Mouse (Mus musculus): Measurements from ENCODE around the gene Lmf1. TPM values are rescaled to one million over a fixed set of nuclear protein-coding genes. Genes with fewer than 3 reads are reported as not detected.

Gene Lmf1
- polyA plus RNA-seq, 1 experiment from 2014 or later = 13.4 TPM

GRCm38 (mm10) chr17:25577263-25577662 is 1.6 kb upstream of the Lmf1 start:
- Histone ChIP-seq H3K27ac (no peak overlapping the region), H3K4me3 (ENCODE audit: inconsistent target) (no peak overlapping the region), H3K79me2 (ENCODE audit: inconsistent target) (no peaks in the 10 kb centered on the region), H3K36me3 (ENCODE audit: inconsistent target) (no peaks in the 10 kb centered on the region)
- 75% methylated on average over 5 of the region's 6 CpGs for WGBS (ENCODE audit: missing documents)

GRCm38 (mm10) chr17:25577702-25578101 is 1.2 kb upstream of the Lmf1 start:
- Histone ChIP-seq H3K27ac (no peak overlapping the region), H3K4me3 (ENCODE audit: inconsistent target) (no peak overlapping the region), H3K36me3 (ENCODE audit: inconsistent target) (no peaks in the 10 kb centered on the region), H3K79me2 (ENCODE audit: inconsistent target) (no peaks in the 10 kb centered on the region)
- WGBS (ENCODE audit: missing documents) = 69% methylated on average over 2 of the region's 2 CpGs

- peak overlapping the region; percentile 96 for H3K4me3 ChIP-seq (ENCODE audit: inconsistent target)
- H3K36me3 ChIP-seq (ENCODE audit: inconsistent target) = no peaks in the 10 kb centered on the region
- peak overlapping the region; percentile 54 for H3K27ac ChIP-seq
- WGBS (ENCODE audit: missing documents) = 9% methylated on average over 21 of the region's 21 CpGs
- H3K79me2 ChIP-seq (ENCODE audit: inconsistent target) = no peaks in the 10 kb centered on the region
These were observed 605 bp downstream of the Lmf1 start for GRCm38 (mm10) chr17:25579332-25580047.

- no peaks in the 10 kb centered on the region for H3K79me2 ChIP-seq (ENCODE audit: inconsistent target)
- no peak overlapping the region for H3K4me3 ChIP-seq (ENCODE audit: inconsistent target)
- H3K27ac ChIP-seq = no peak overlapping the region
- 96% methylated on average over 8 of the region's 8 CpGs for WGBS (ENCODE audit: missing documents)
- peaks cover 8% of the 10 kb centered on the region; the same call in 1 of the 2 replicates for H3K36me3 ChIP-seq (ENCODE audit: inconsistent target)
These were observed 3.2 kb downstream of the Lmf1 start for GRCm38 (mm10) chr17:25582076-25582475.

- H3K27ac ChIP-seq = no peak overlapping the region
- WGBS (ENCODE audit: missing documents) = 95% methylated on average over 4 of the region's 4 CpGs
- peaks cover 12% of the 10 kb centered on the region for H3K36me3 ChIP-seq (ENCODE audit: inconsistent target)
- no peaks in the 10 kb centered on the region for H3K79me2 ChIP-seq (ENCODE audit: inconsistent target)
- H3K4me3 ChIP-seq (ENCODE audit: inconsistent target) = no peak overlapping the region
These were observed 4.2 kb downstream of the Lmf1 start for GRCm38 (mm10) chr17:25583099-25583498.

- Histone ChIP-seq H3K79me2 (ENCODE audit: inconsistent target) (no peaks in the 10 kb centered on the region), H3K4me3 (ENCODE audit: inconsistent target) (no peak overlapping the region)
- WGBS (ENCODE audit: missing documents) = 30% methylated on average over 7 of the region's 8 CpGs
These were observed 5.0 kb downstream of the Lmf1 start for GRCm38 (mm10) chr17:25583858-25584257.

GRCm38 (mm10) chr17:25584646-25585045 is 5.8 kb downstream of the Lmf1 start:
- H3K36me3 ChIP-seq (ENCODE audit: inconsistent target) = peaks cover 19% of the 10 kb centered on the region
- no peak overlapping the region for H3K4me3 ChIP-seq (ENCODE audit: inconsistent target)
- WGBS (ENCODE audit: missing documents) = 97% methylated on average over 9 of the region's 9 CpGs
- no peaks in the 10 kb centered on the region for H3K79me2 ChIP-seq (ENCODE audit: inconsistent target)
- H3K27ac ChIP-seq = no peak overlapping the region

More at GRCm38 (mm10) chr17:25583858-25584257, 5.0 kb downstream of the Lmf1 start:
- Histone ChIP-seq H3K27ac (no peak overlapping the region), H3K36me3 (ENCODE audit: inconsistent target) (peaks cover 19% of the 10 kb centered on the region)

- Histone ChIP-seq H3K36me3 (ENCODE audit: inconsistent target) (peaks cover 19% of the 10 kb centered on the region), H3K79me2 (ENCODE audit: inconsistent target) (no peaks in the 10 kb centered on the region), H3K4me3 (ENCODE audit: inconsistent target) (no peak overlapping the region), H3K27ac (no peak overlapping the region)
- WGBS (ENCODE audit: missing documents) = 92% methylated on average over 6 of the region's 6 CpGs
These were observed 11.2 kb downstream of the Lmf1 start for GRCm38 (mm10) chr17:25590068-25590467.

- Histone ChIP-seq H3K36me3 (ENCODE audit: inconsistent target) (peaks cover 12% of the 10 kb centered on the region), H3K79me2 (ENCODE audit: inconsistent target) (no peaks in the 10 kb centered on the region), H3K27ac (no peak overlapping the region), H3K4me3 (ENCODE audit: inconsistent target) (no peak overlapping the region)
- WGBS (ENCODE audit: missing documents) = 89% methylated on average over 4 of the region's 4 CpGs
These were observed 12.1 kb downstream of the Lmf1 start for GRCm38 (mm10) chr17:25590985-25591384.

- peaks cover 10% of the 10 kb centered on the region; the same call in 1 of the 2 replicates for H3K36me3 ChIP-seq (ENCODE audit: inconsistent target)
- H3K4me3 ChIP-seq (ENCODE audit: inconsistent target) = no peak overlapping the region
- no peak overlapping the region for H3K27ac ChIP-seq
- WGBS (ENCODE audit: missing documents) = 100% methylated on average over 6 of the region's 6 CpGs
- H3K79me2 ChIP-seq (ENCODE audit: inconsistent target) = no peaks in the 10 kb centered on the region
These were observed 13.5 kb downstream of the Lmf1 start for GRCm38 (mm10) chr17:25592336-25592735.

GRCm38 (mm10) chr17:25593411-25594261 is 14.8 kb downstream of the Lmf1 start:
- no peak overlapping the region for H3K27ac ChIP-seq
- H3K79me2 ChIP-seq (ENCODE audit: inconsistent target) = no peaks in the 10 kb centered on the region
- 90% methylated on average over 22 of the region's 22 CpGs for WGBS (ENCODE audit: missing documents)
- H3K4me3 ChIP-seq (ENCODE audit: inconsistent target) = no peak overlapping the region
- peaks cover 2% of the 10 kb centered on the region; the same call in 1 of the 2 replicates for H3K36me3 ChIP-seq (ENCODE audit: inconsistent target)

GRCm38 (mm10) chr17:25595495-25595894 is 16.6 kb downstream of the Lmf1 start:
- H3K27ac ChIP-seq = no peak overlapping the region
- no peaks in the 10 kb centered on the region for H3K79me2 ChIP-seq (ENCODE audit: inconsistent target)
- no peak overlapping the region for H3K4me3 ChIP-seq (ENCODE audit: inconsistent target)
- 97% methylated on average over 5 of the region's 5 CpGs for WGBS (ENCODE audit: missing documents)
- no peaks in the 10 kb centered on the region for H3K36me3 ChIP-seq (ENCODE audit: inconsistent target)

GRCm38 (mm10) chr17:25597537-25597936 is 18.7 kb downstream of the Lmf1 start:
- 57% methylated on average over 3 of the region's 3 CpGs for WGBS (ENCODE audit: missing documents)
- Histone ChIP-seq H3K79me2 (ENCODE audit: inconsistent target) (no peaks in the 10 kb centered on the region), H3K4me3 (ENCODE audit: inconsistent target) (no peak overlapping the region), H3K27ac (no peak overlapping the region), H3K36me3 (ENCODE audit: inconsistent target) (no peaks in the 10 kb centered on the region)

GRCm38 (mm10) chr17:25602366-25602765 is 23.5 kb downstream of the Lmf1 start:
- no peak overlapping the region for H3K27ac ChIP-seq
- H3K36me3 ChIP-seq (ENCODE audit: inconsistent target) = no peaks in the 10 kb centered on the region
- H3K79me2 ChIP-seq (ENCODE audit: inconsistent target) = no peaks in the 10 kb centered on the region
- H3K4me3 ChIP-seq (ENCODE audit: inconsistent target) = no peak overlapping the region
- WGBS (ENCODE audit: missing documents) = 71% methylated on average over 8 of the region's 8 CpGs

- no peaks in the 10 kb centered on the region for H3K79me2 ChIP-seq (ENCODE audit: inconsistent target)
- no peaks in the 10 kb centered on the region for H3K36me3 ChIP-seq (ENCODE audit: inconsistent target)
- H3K27ac ChIP-seq = no peak overlapping the region
- H3K4me3 ChIP-seq (ENCODE audit: inconsistent target) = no peak overlapping the region
- 44% methylated on average over 5 of the region's 5 CpGs for WGBS (ENCODE audit: missing documents)
These were observed 25.3 kb downstream of the Lmf1 start for GRCm38 (mm10) chr17:25604234-25604633.
